Mouse (Mus musculus): ENCODE measurements at regions not wholly inside any gene's neighbourhood (a gene's known extent, or its start where the extent isn't known, plus 50 kb on each side); places are given as distances from the start of the nearest gene placed in this dataset.

DNA sequence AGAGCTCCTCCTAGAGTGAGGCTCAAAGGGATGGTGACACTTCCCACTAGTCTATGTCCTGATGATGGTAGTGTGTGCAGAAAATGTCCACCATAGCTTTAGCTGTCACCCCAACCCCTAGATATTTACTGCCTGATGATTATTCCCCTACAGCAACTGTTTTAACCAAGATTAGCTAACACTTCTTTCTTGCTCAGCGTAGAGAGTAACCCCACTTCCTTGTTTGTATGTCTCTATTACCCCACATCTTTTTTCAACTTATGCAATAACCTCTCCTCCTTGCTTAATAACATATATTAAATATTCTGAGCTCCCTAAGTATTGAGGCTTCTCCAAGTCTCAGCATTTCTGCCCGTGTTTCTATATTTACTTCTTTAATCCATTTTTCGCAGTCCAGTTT, 404.2 kb upstream of the Cntn3 start:
- Histone ChIP-seq H3K4me3 (ENCODE audit: control insufficient read depth, low read depth, low read length) (no peak overlapping the region), H3K27ac (ENCODE audit: control insufficient read depth, insufficient read depth, low read depth, low read length) (no peak overlapping the region), H3K27me3 (ENCODE audit: control insufficient read depth, insufficient read depth, low read length) (no peaks in the 10 kb centered on the region), H3K4me1 (ENCODE audit: control insufficient read depth, insufficient read depth, low read length) (no peaks in the 10 kb centered on the region), H3K36me3 (ENCODE audit: control insufficient read depth, insufficient read depth, low read length) (no peaks in the 10 kb centered on the region)
- TF ChIP-seq CTCF (IDR thresholded peaks at IDR 0.05; ENCODE audit: control insufficient read depth, insufficient read depth, insufficient replicate concordance, low read depth, low read length) (no peak), POLR2A (IDR thresholded peaks at IDR 0.05; ENCODE audit: control insufficient read depth, low read depth, low read length) (no peak)

GRCm38 (mm10) chr6:103023326-103023725, 450.4 kb upstream of the Cntn3 start:
- no peaks in the 10 kb centered on the region for H3K27me3 ChIP-seq (ENCODE audit: control insufficient read depth, insufficient read depth, low read length)
- no peak overlapping the region for H3K4me3 ChIP-seq (ENCODE audit: control insufficient read depth, low read depth, low read length)
- no peaks in the 10 kb centered on the region for H3K4me1 ChIP-seq (ENCODE audit: control insufficient read depth, insufficient read depth, low read length)
- no peak overlapping the region for H3K27ac ChIP-seq (ENCODE audit: control insufficient read depth, insufficient read depth, low read depth, low read length)
- TF ChIP-seq POLR2A (IDR thresholded peaks at IDR 0.05; ENCODE audit: control insufficient read depth, low read depth, low read length) (no peak), CTCF (IDR thresholded peaks at IDR 0.05; ENCODE audit: control insufficient read depth, insufficient read depth, insufficient replicate concordance, low read depth, low read length) (no peak)
- no peaks in the 10 kb centered on the region for H3K36me3 ChIP-seq (ENCODE audit: control insufficient read depth, insufficient read depth, low read length)

- Histone ChIP-seq H3K27me3 (ENCODE audit: control insufficient read depth, insufficient read depth, low read length) (no peaks in the 10 kb centered on the region), H3K4me3 (ENCODE audit: control insufficient read depth, low read depth, low read length) (no peak overlapping the region), H3K27ac (ENCODE audit: control insufficient read depth, insufficient read depth, low read depth, low read length) (no peak overlapping the region), H3K36me3 (ENCODE audit: control insufficient read depth, insufficient read depth, low read length) (no peaks in the 10 kb centered on the region), H3K4me1 (ENCODE audit: control insufficient read depth, insufficient read depth, low read length) (no peaks in the 10 kb centered on the region)
- no peak for TF ChIP-seq CTCF (IDR thresholded peaks at IDR 0.05; ENCODE audit: control insufficient read depth, insufficient read depth, insufficient replicate concordance, low read depth, low read length)
- TF ChIP-seq POLR2A (IDR thresholded peaks at IDR 0.05; ENCODE audit: control insufficient read depth, low read depth, low read length): no peak
These were observed 451.1 kb upstream of the Cntn3 start for GRCm38 (mm10) chr6:103024006-103024405.

DNA sequence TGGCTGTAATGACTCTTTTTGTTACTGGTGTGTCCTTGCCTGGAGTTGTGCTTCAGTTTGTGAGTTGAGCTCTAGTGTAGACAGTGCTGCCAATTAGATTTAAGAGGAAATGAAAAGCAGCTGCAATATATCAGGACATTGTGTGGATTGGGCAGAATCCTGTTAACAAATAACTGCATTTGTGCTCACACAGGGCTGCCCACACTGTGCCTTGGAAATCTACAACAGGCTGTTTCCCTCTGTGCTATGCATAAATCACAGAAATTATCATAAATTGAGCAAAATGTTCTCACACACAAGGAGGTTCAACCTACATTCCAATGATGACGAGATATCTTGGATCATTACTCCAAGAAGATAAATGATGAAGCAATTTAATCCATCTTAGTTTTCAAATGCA, 455.2 kb upstream of the Cntn3 start:
- Histone ChIP-seq H3K27me3 (ENCODE audit: control insufficient read depth, insufficient read depth, low read length) (no peaks in the 10 kb centered on the region), H3K4me3 (ENCODE audit: control insufficient read depth, low read depth, low read length) (no peak overlapping the region), H3K27ac (ENCODE audit: control insufficient read depth, insufficient read depth, low read depth, low read length) (no peak overlapping the region), H3K36me3 (ENCODE audit: control insufficient read depth, insufficient read depth, low read length) (no peaks in the 10 kb centered on the region), H3K4me1 (ENCODE audit: control insufficient read depth, insufficient read depth, low read length) (no peaks in the 10 kb centered on the region)
- TF ChIP-seq POLR2A (IDR thresholded peaks at IDR 0.05; ENCODE audit: control insufficient read depth, low read depth, low read length) (no peak), CTCF (IDR thresholded peaks at IDR 0.05; ENCODE audit: control insufficient read depth, insufficient read depth, insufficient replicate concordance, low read depth, low read length) (no peak)

GRCm38 (mm10) chr6:103033418-103033817, 460.5 kb upstream of the Cntn3 start:
- Histone ChIP-seq H3K27ac (ENCODE audit: control insufficient read depth, insufficient read depth, low read depth, low read length) (no peak overlapping the region), H3K36me3 (ENCODE audit: control insufficient read depth, insufficient read depth, low read length) (no peaks in the 10 kb centered on the region), H3K4me1 (ENCODE audit: control insufficient read depth, insufficient read depth, low read length) (no peaks in the 10 kb centered on the region), H3K4me3 (ENCODE audit: control insufficient read depth, low read depth, low read length) (no peak overlapping the region), H3K27me3 (ENCODE audit: control insufficient read depth, insufficient read depth, low read length) (no peaks in the 10 kb centered on the region)
- TF ChIP-seq CTCF (IDR thresholded peaks at IDR 0.05; ENCODE audit: control insufficient read depth, insufficient read depth, insufficient replicate concordance, low read depth, low read length): no peak

DNA sequence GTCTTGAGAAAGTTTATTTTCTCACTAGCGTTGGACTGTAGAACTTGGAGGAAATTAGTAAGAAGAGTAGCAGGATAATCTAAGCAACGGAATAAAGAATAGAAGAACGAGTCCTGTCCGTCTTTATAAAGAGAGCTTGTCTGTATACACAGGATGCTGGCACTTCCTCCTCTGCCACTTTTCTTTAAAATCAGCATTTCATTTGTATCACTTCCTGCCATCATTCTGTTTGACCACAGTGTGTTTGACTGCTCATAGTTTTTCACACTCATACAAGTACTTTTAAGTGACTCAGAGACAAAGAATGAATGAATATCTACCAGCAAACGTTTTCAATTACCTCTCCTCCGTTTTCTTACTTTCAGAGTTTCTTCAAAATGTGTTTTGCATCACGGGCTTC, 461.0 kb upstream of the Cntn3 start:
- H3K27me3 ChIP-seq (ENCODE audit: control insufficient read depth, insufficient read depth, low read length): no peaks in the 10 kb centered on the region

GRCm38 (mm10) chr6:103060591-103060990, 449.8 kb upstream of the Chl1 start:
- H3K4me1 ChIP-seq (ENCODE audit: control insufficient read depth, insufficient read depth, low read length): no peaks in the 10 kb centered on the region

More for the DNA sequence above, 461.0 kb upstream of the Cntn3 start:
- TF ChIP-seq CTCF (IDR thresholded peaks at IDR 0.05; ENCODE audit: control insufficient read depth, insufficient read depth, insufficient replicate concordance, low read depth, low read length) (no peak), POLR2A (IDR thresholded peaks at IDR 0.05; ENCODE audit: control insufficient read depth, low read depth, low read length) (no peak)
- no peaks in the 10 kb centered on the region for H3K36me3 ChIP-seq (ENCODE audit: control insufficient read depth, insufficient read depth, low read length)
- H3K4me3 ChIP-seq (ENCODE audit: control insufficient read depth, low read depth, low read length): no peak overlapping the region
- no peaks in the 10 kb centered on the region for H3K4me1 ChIP-seq (ENCODE audit: control insufficient read depth, insufficient read depth, low read length)
- no peak overlapping the region for H3K27ac ChIP-seq (ENCODE audit: control insufficient read depth, insufficient read depth, low read depth, low read length)

DNA sequence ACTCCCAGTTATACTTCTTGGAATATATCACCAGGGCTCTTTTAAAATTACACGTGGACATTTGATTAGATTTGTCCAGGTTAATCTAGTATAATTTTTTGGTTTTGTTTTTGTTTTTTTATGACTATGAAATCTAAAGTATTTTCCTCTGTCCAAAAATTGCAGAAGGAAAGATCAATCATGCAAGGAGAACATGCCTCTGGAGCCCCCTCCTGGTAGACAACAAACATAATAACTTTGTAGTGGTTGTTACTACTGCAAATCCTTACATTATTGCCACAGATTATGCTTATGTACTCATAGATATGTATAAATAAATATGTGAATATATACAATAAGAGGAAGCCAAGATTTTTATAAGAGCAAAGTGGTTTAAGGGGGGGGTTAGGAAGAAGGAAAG, 404.2 kb upstream of the Chl1 start:
- Histone ChIP-seq H3K4me3 (ENCODE audit: control insufficient read depth, low read depth, low read length) (no peak overlapping the region), H3K4me1 (ENCODE audit: control insufficient read depth, insufficient read depth, low read length) (no peaks in the 10 kb centered on the region), H3K27ac (ENCODE audit: control insufficient read depth, insufficient read depth, low read depth, low read length) (no peak overlapping the region), H3K36me3 (ENCODE audit: control insufficient read depth, insufficient read depth, low read length) (no peaks in the 10 kb centered on the region), H3K27me3 (ENCODE audit: control insufficient read depth, insufficient read depth, low read length) (no peaks in the 10 kb centered on the region)
- TF ChIP-seq POLR2A (IDR thresholded peaks at IDR 0.05; ENCODE audit: control insufficient read depth, low read depth, low read length) (no peak), CTCF (IDR thresholded peaks at IDR 0.05; ENCODE audit: control insufficient read depth, insufficient read depth, insufficient replicate concordance, low read depth, low read length) (no peak)

More at GRCm38 (mm10) chr6:103060591-103060990, 449.8 kb upstream of the Chl1 start:
- Histone ChIP-seq H3K27me3 (ENCODE audit: control insufficient read depth, insufficient read depth, low read length) (no peaks in the 10 kb centered on the region), H3K27ac (ENCODE audit: control insufficient read depth, insufficient read depth, low read depth, low read length) (no peak overlapping the region), H3K4me3 (ENCODE audit: control insufficient read depth, low read depth, low read length) (no peak overlapping the region), H3K36me3 (ENCODE audit: control insufficient read depth, insufficient read depth, low read length) (no peaks in the 10 kb centered on the region)
- TF ChIP-seq POLR2A (IDR thresholded peaks at IDR 0.05; ENCODE audit: control insufficient read depth, low read depth, low read length) (no peak), CTCF (IDR thresholded peaks at IDR 0.05; ENCODE audit: control insufficient read depth, insufficient read depth, insufficient replicate concordance, low read depth, low read length) (no peak)

Data from testis, adult 2 months (tissue).